In the genomic region with DNA sequence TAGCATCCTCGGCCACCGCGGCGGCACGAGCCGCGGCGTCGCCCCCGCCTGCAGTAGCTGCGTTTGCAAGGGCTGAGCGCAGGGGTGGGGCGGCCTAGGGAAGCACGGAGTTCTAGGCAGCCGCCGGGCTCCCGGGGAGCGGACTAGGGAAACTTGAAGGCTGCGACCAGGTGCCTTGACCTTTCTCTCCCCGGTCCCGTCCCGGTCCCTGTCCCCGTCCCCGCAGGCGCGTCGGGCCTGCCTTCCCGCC, we compare ENCODE assay signal across 8 mouse cellular contexts. TPM values are rescaled to one million over a fixed set of nuclear protein-coding genes. Genes with fewer than 3 reads are reported as not detected.
DNase-seq lines count a peak whose midpoint lies in the region; ATAC-seq and TF ChIP-seq lines count a peak whose summit lies in the region.

No protein-coding gene starts in this region.

- TF ChIP-seq CTCF in lung, adult 2 months (IDR thresholded peaks at IDR 0.05; ENCODE audit: insufficient read depth, low read length): no peak

- no peak for TF ChIP-seq POLR2A in lung, adult 2 months (IDR thresholded peaks at IDR 0.05; ENCODE audit: borderline replicate concordance, extremely low read depth, low read depth, low read length)

- H3K4me1 ChIP-seq in lung, adult 2 months (ENCODE audit: control insufficient read depth, insufficient read depth, low read length): peaks cover 6% of the 10 kb centered on the region; the same call in 1 of the 2 replicates
- H3K4me1 ChIP-seq in embryonic facial prominence, embryonic 12.5 days: 0 out of 2 replicates have a peak, but pooled peaks cover 4% of the 10 kb centered on the region
- H3K4me1 ChIP-seq in intestine, embryonic 15.5 days (replicated peaks): no peaks in the 10 kb centered on the region
- H3K4me1 ChIP-seq in neural tube, embryonic 13.5 days (replicated peaks): peaks cover 13% of the 10 kb centered on the region

- H3K36me3 ChIP-seq in embryonic facial prominence, embryonic 12.5 days: no peaks in the 10 kb centered on the region
- no peaks in the 10 kb centered on the region for H3K36me3 ChIP-seq in intestine, embryonic 15.5 days
- 0 out of 2 replicates have a peak, but pooled peaks cover 5% of the 10 kb centered on the region for H3K36me3 ChIP-seq in neural tube, embryonic 13.5 days

- DNase-seq in lung, adult 2 months: no peak
- no peak for DNase-seq in lung, postnatal 36 days
- no peak for DNase-seq in testis, postnatal 10 days (ENCODE audit: low spot score)
- DNase-seq in left cerebral cortex, postnatal 4 days: no peak
- DNase-seq in spleen, postnatal 14 days (ENCODE audit: low spot score in 2 of 2): no peak

- intact Hi-C loops in left cerebral cortex, postnatal 4 days (cut with DNase I): no loop called here

- peak overlapping the region; percentile 90 for H3K27ac ChIP-seq in embryonic facial prominence, embryonic 12.5 days
- peak overlapping the region; percentile 98 for H3K27ac ChIP-seq in intestine, embryonic 15.5 days
- peak overlapping the region; percentile 96 for H3K27ac ChIP-seq in neural tube, embryonic 13.5 days (replicated peaks)

- WGBS in lung, adult 2 months: 1% methylated on average over 28 of the region's 28 CpGs
- WGBS in embryonic facial prominence, embryonic 12.5 days: 0% methylated on average over 21 of the region's 28 CpGs
- WGBS in intestine, embryonic 15.5 days: under 1% methylated on average over 28 of the region's 28 CpGs
- WGBS in neural tube, embryonic 13.5 days: 1% methylated on average over 24 of the region's 28 CpGs

- H3K27me3 ChIP-seq in embryonic facial prominence, embryonic 12.5 days: no peaks in the 10 kb centered on the region
- no peaks in the 10 kb centered on the region for H3K27me3 ChIP-seq in intestine, embryonic 15.5 days (replicated peaks)
- H3K27me3 ChIP-seq in neural tube, embryonic 13.5 days: peaks cover 11% of the 10 kb centered on the region; the same call in 1 of the 2 replicates

- no peaks in the 10 kb centered on the region for H3K9me3 ChIP-seq in embryonic facial prominence, embryonic 12.5 days
- no peaks in the 10 kb centered on the region for H3K9me3 ChIP-seq in intestine, embryonic 15.5 days
- H3K9me3 ChIP-seq in neural tube, embryonic 13.5 days: no peaks in the 10 kb centered on the region

- H3K4me2 ChIP-seq in embryonic facial prominence, embryonic 12.5 days (replicated peaks): peak overlapping the region; percentile 88
- H3K4me2 ChIP-seq in intestine, embryonic 15.5 days (replicated peaks): peak overlapping the region; percentile 92
- H3K4me2 ChIP-seq in neural tube, embryonic 13.5 days: peak overlapping the region; percentile 82

- peak overlapping the region; percentile 73 for H3K9ac ChIP-seq in embryonic facial prominence, embryonic 12.5 days
- H3K9ac ChIP-seq in intestine, embryonic 15.5 days: peak overlapping the region; percentile 93
- peak overlapping the region; percentile 91 for H3K9ac ChIP-seq in neural tube, embryonic 13.5 days

- peak overlapping the region; percentile 89 for H3K4me3 ChIP-seq in lung, adult 2 months (replicated peaks; ENCODE audit: extremely low read depth, low read depth, low read length)
- H3K4me3 ChIP-seq in embryonic facial prominence, embryonic 12.5 days: peak overlapping the region; percentile 91
- peak overlapping the region; percentile 95 for H3K4me3 ChIP-seq in intestine, embryonic 15.5 days (replicated peaks)
- peak overlapping the region; percentile 90 for H3K4me3 ChIP-seq in neural tube, embryonic 13.5 days

- no peak for ATAC-seq in embryonic facial prominence, embryonic 12.5 days (ENCODE audit: insufficient number of reproducible peaks, insufficient read depth, low FRiP score, low TSS enrichment)
- ATAC-seq in intestine, embryonic 15.5 days: no peak
- ATAC-seq in neural tube, embryonic 13.5 days (ENCODE audit: low read depth): no peak

RNA-seq across cellular contexts. Expression of a gene that starts 0.2 kb away (rescaled TPM):
- polyA plus RNA-seq in lung, adult 2 months (2012; rRNA removed): 10.3 and 13.5 TPM in 2 replicates
- polyA plus RNA-seq in embryonic facial prominence, embryonic 12.5 days (2016; fragmentation: Nextera tagmentation; extraction: Ambion mirVana): 6.4 and 7.3 TPM in 2 replicates
- 6.1 and 6.6 TPM in 2 replicates for polyA plus RNA-seq in intestine, embryonic 15.5 days (2015; fragmentation: Nextera tagmentation; extraction: Ambion mirVana)
- 5.9 TPM in 2 replicates for polyA plus RNA-seq in neural tube, embryonic 13.5 days (2015; fragmentation: Nextera tagmentation; extraction: Ambion mirVana)
- total RNA-seq in left cerebral cortex, postnatal 4 days (2021): 10 to 100 TPM; 19.2 to 19.3 TPM
